Mouse (Mus musculus) heart, embryonic 16.5 days (tissue): ENCODE results near the gene Mrpl47. TPM values are rescaled to one million over a fixed set of nuclear protein-coding genes. Genes with fewer than 3 reads are reported as not detected.

ENCODE experiments used
- ATAC-seq: fragments of 200-750 bp; cut with Nextera tagmentation; replicated peaks from 2 replicates; pipeline ENCODE4 v1.8.0; 2017; ENCODE audit warnings: moderate number of reproducible peaks; ENCODE audit not compliant: insufficient read depth, low FRiP score; ENCODE audit errors: extremely low read depth
- H3K27ac ChIP-seq: fragments of 300-500 bp; sonication (generic); 2 replicates; pipeline ENCODE4 v1.5.1; 2014; ENCODE audit warnings: mild to moderate bottlenecking, low read length, control low read depth, moderate library complexity
- H3K27me3 ChIP-seq: fragments of 300-500 bp; sonication (generic); 2 replicates; pipeline ENCODE4 v1.6.1; 2014; ENCODE audit warnings: low read length, mixed read lengths; ENCODE audit not compliant: control insufficient read depth, insufficient read depth
- H3K36me3 ChIP-seq: fragments of 300-500 bp; sonication (generic); 2 replicates; pipeline ENCODE4 v1.6.1; 2014; ENCODE audit not compliant: control insufficient read depth, insufficient read depth
- H3K4me1 ChIP-seq: fragments of 300-500 bp; sonication (generic); 2 replicates; pipeline ENCODE4 v1.6.1; 2014; ENCODE audit warnings: low read length, mixed read lengths; ENCODE audit not compliant: control insufficient read depth, insufficient read depth
- H3K4me2 ChIP-seq: fragments of 300-500 bp; sonication (generic); 2 replicates; pipeline ENCODE4 v1.6.1; 2014; ENCODE audit warnings: low read depth, mild to moderate bottlenecking, control low read depth, low read length
- H3K4me3 ChIP-seq: fragments of 300-500 bp; sonication (generic); 2 replicates; pipeline ENCODE4 v1.5.1; 2014; ENCODE audit warnings: mild to moderate bottlenecking, control low read depth, low read length
- H3K9ac ChIP-seq: fragments of 300-500 bp; sonication (generic); 2 replicates; pipeline ENCODE4 v1.6.1; 2014; ENCODE audit warnings: low read length, control low read depth
- H3K9me3 ChIP-seq: fragments of 300-500 bp; sonication (generic); replicated peaks from 2 replicates; pipeline ENCODE4 v1.6.1; 2016; ENCODE audit warnings: low read length; ENCODE audit not compliant: control insufficient read depth
- WGBS: fragments of 180-500 bp; shearing (Covaris S2); extraction: QIAGEN DNeasy Blood & Tissue Kit; methylation state at CpG from one replicate; pipeline ENCODE4 v1.1.7; 2014; 5-methylcytosine and 5-hydroxymethylcytosine counted together
- polyA plus RNA-seq: library from polyadenylated mRNA; unstranded; fragments of >200 nt; fragmentation: Nextera tagmentation; extraction: Ambion mirVana; gene quantifications from 2 replicates; pipeline ENCODE4 v1.2.1, GENCODE M21; 2015

Mrpl47 gene
- polyA plus RNA-seq, 1 experiment from 2014 or later = 34.0 TPM

- no peak overlapping the region for H3K27ac ChIP-seq
- H3K27me3 ChIP-seq = no peaks in the 10 kb centered on the region; the same call in 1 of the 2 replicates
- H3K4me2 ChIP-seq = no peak overlapping the region
- H3K9me3 ChIP-seq = no peaks in the 10 kb centered on the region
- H3K9ac ChIP-seq = no peak overlapping the region
- no peaks in the 10 kb centered on the region for H3K36me3 ChIP-seq
- H3K4me1 ChIP-seq = no peaks in the 10 kb centered on the region; the same call in 1 of the 2 replicates
- WGBS = 79% methylated on average over 4 of the region's 4 CpGs
- no peak overlapping the region for H3K4me3 ChIP-seq
- no peak for ATAC-seq
These were observed 41.8 kb downstream of the Mrpl47 start for GRCm38 (mm10) chr3:32695583-32695980.

- WGBS = 60% methylated on average over 12 of the region's 12 CpGs
- Histone ChIP-seq H3K9ac (no peak overlapping the region), H3K36me3 (no peaks in the 10 kb centered on the region), H3K4me2 (no peak overlapping the region), H3K27ac (no peak overlapping the region), H3K4me3 (no peak overlapping the region), H3K4me1 (no peaks in the 10 kb centered on the region; the same call in 1 of the 2 replicates), H3K27me3 (no peaks in the 10 kb centered on the region; the same call in 1 of the 2 replicates), H3K9me3 (no peaks in the 10 kb centered on the region)
- no peak for ATAC-seq
These were observed 42.4 kb downstream of the Mrpl47 start for GRCm38 (mm10) chr3:32694737-32695582.

- H3K9me3 ChIP-seq = no peaks in the 10 kb centered on the region
- no peak overlapping the region for H3K4me3 ChIP-seq
- no peaks in the 10 kb centered on the region; the same call in 1 of the 2 replicates for H3K27me3 ChIP-seq
- no peak overlapping the region for H3K27ac ChIP-seq
- H3K36me3 ChIP-seq = no peaks in the 10 kb centered on the region
- H3K9ac ChIP-seq = no peak overlapping the region
- H3K4me2 ChIP-seq = no peak overlapping the region
- WGBS = 59% methylated on average over 5 of the region's 5 CpGs
- ATAC-seq = no peak
- no peaks in the 10 kb centered on the region; the same call in 1 of the 2 replicates for H3K4me1 ChIP-seq
These were observed 43.2 kb downstream of the Mrpl47 start for GRCm38 (mm10) chr3:32694211-32694610.

- Histone ChIP-seq H3K4me2 (no peak overlapping the region), H3K9ac (no peak overlapping the region), H3K27ac (no peak overlapping the region), H3K4me1 (no peaks in the 10 kb centered on the region; the same call in 1 of the 2 replicates), H3K36me3 (no peaks in the 10 kb centered on the region), H3K9me3 (no peaks in the 10 kb centered on the region), H3K27me3 (no peaks in the 10 kb centered on the region; the same call in 1 of the 2 replicates), H3K4me3 (no peak overlapping the region)
- 61% methylated on average over 5 of the region's 5 CpGs for WGBS
- ATAC-seq = no peak
These were observed 45.6 kb downstream of the Mrpl47 start for GRCm38 (mm10) chr3:32691841-32692240.

- no peaks in the 10 kb centered on the region; the same call in 1 of the 2 replicates for H3K4me1 ChIP-seq
- no peak for ATAC-seq
- H3K9me3 ChIP-seq = no peaks in the 10 kb centered on the region
- WGBS = 31% methylated on average over 1 of the region's 1 CpGs
- no peak overlapping the region for H3K4me3 ChIP-seq
- no peak overlapping the region for H3K9ac ChIP-seq
- no peak overlapping the region for H3K27ac ChIP-seq
- H3K27me3 ChIP-seq = no peaks in the 10 kb centered on the region; the same call in 1 of the 2 replicates
- H3K36me3 ChIP-seq = no peaks in the 10 kb centered on the region
- H3K4me2 ChIP-seq = no peak overlapping the region
These were observed 46.5 kb downstream of the Mrpl47 start for GRCm38 (mm10) chr3:32690901-32691300.

- Histone ChIP-seq H3K27me3 (no peaks in the 10 kb centered on the region; the same call in 1 of the 2 replicates), H3K36me3 (no peaks in the 10 kb centered on the region), H3K27ac (no peak overlapping the region), H3K9me3 (no peaks in the 10 kb centered on the region), H3K4me3 (no peak overlapping the region), H3K9ac (no peak overlapping the region), H3K4me1 (no peaks in the 10 kb centered on the region; the same call in 1 of the 2 replicates), H3K4me2 (no peak overlapping the region)
- ATAC-seq = no peak
- 69% methylated on average over 3 of the region's 3 CpGs for WGBS
These were observed 47.4 kb downstream of the Mrpl47 start for GRCm38 (mm10) chr3:32690008-32690407.

- Histone ChIP-seq H3K4me2 (no peak overlapping the region), H3K9ac (no peak overlapping the region), H3K4me1 (no peaks in the 10 kb centered on the region; the same call in 1 of the 2 replicates), H3K36me3 (no peaks in the 10 kb centered on the region), H3K9me3 (no peaks in the 10 kb centered on the region), H3K27me3 (no peaks in the 10 kb centered on the region; the same call in 1 of the 2 replicates), H3K4me3 (no peak overlapping the region), H3K27ac (no peak overlapping the region)
- ATAC-seq = no peak
- 57% methylated on average over 9 of the region's 9 CpGs for WGBS
These were observed 47.8 kb downstream of the Mrpl47 start for GRCm38 (mm10) chr3:32689567-32689999.

- Histone ChIP-seq H3K9ac (no peak overlapping the region), H3K4me2 (no peak overlapping the region), H3K9me3 (no peaks in the 10 kb centered on the region), H3K4me1 (no peaks in the 10 kb centered on the region; the same call in 1 of the 2 replicates), H3K27ac (no peak overlapping the region), H3K4me3 (no peak overlapping the region), H3K36me3 (no peaks in the 10 kb centered on the region), H3K27me3 (no peaks in the 10 kb centered on the region; the same call in 1 of the 2 replicates)
- no peak for ATAC-seq
- WGBS = 58% methylated on average over 4 of the region's 4 CpGs
These were observed 50.2 kb downstream of the Mrpl47 start for GRCm38 (mm10) chr3:32687156-32687555.

- Histone ChIP-seq H3K4me1 (no peaks in the 10 kb centered on the region), H3K27me3 (no peaks in the 10 kb centered on the region; the same call in 1 of the 2 replicates), H3K4me3 (no peak overlapping the region), H3K36me3 (no peaks in the 10 kb centered on the region), H3K27ac (no peak overlapping the region), H3K9me3 (no peaks in the 10 kb centered on the region), H3K4me2 (no peak overlapping the region), H3K9ac (no peak overlapping the region)
- WGBS = 70% methylated on average over 1 of the region's 1 CpGs
- ATAC-seq = no peak
These were observed 50.9 kb downstream of the Mrpl47 start for GRCm38 (mm10) chr3:32686537-32686936.
